Mouse (Mus musculus) testis, postnatal 10 days (tissue): ENCODE data around the gene Serpinb3c.
"Not testable (repeated sequence)": the region's sequence is repeated elsewhere in the genome, so short reads cannot be mapped to it uniquely, and the experiment has no call there.

Experiments
- DNase-seq: peaks from one replicate; pipeline ENCODE4 v3.0.0; 2021; ENCODE audit warnings: low spot score

The Serpinb3c gene

DNA sequence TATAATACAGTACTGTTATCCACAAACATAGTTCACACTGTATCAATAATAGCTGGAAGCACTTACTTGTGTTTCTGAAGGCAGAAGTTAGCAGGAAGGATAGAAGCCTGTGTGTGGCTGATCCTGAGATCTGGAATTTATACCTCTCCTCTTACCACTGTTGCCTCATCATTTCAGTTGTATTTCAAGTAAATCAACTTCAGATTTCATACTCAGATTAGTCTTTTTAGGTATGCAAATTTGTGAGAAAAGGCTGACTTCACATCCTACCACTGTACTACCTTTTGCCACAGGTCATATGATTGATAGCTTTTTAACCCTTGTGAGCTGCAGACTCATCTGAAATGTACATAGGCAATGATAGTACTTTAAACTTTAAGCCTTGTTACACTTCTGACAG lies at the start of gene Serpinb3c, which contains the start of gene Serpinb3b:
Gene Serpinb3c, minus strand, starts transcription at position 111 of the 400 bp plus-strand sequence.
Gene Serpinb3b, minus strand, starts transcription at position 101 of the 400 bp plus-strand sequence.
- not testable (repeated sequence) for DNase-seq

DNA sequence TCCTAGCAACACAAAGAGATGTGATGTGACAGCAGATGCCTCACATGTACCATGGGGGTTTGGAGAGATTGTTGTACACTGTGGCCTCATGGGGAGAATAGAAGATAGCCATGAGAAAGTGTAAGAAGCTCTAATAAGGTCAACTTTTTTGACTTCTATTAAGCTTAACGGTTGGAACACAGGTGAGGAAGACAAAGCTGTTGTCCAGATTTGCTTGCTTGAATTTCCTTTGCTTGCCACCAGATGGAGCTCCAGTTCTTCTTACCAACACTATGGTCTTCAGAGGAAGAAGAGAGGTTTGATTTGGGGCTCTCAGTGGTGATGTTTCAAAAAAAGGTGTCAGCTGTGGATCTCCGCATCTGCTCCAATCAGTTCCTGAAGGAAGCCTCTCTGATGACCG lies 35.0 kb downstream of the Serpinb3c start:
- DNase-seq, result not testable (repeated sequence)
